Mouse (Mus musculus) frontal cortex, postnatal 36 days (tissue): ENCODE measurements at regions not wholly inside any gene's neighbourhood (a gene's known extent, or its start where the extent isn't known, plus 50 kb on each side); places are given as distances from the start of the nearest gene placed in this dataset.
A peak's percentile ranks its signal among the peaks of the same experiment; 100 is the strongest.
"Not testable (repeated sequence)": the region's sequence is repeated elsewhere in the genome, so short reads cannot be mapped to it uniquely, and the experiment has no call there.

Experiments
- DNase-seq, 2 experiments: peaks; one replicate each; pipeline ENCODE4 v3.0.0; 2022; ENCODE audit warnings: low spot score in 2 of 2

GRCm38 (mm10) chr1:5220668-5221408, 413.1 kb downstream of the Gm37988 start:
- no peak for DNase-seq

GRCm38 (mm10) chr1:5227866-5228265, 420.2 kb downstream of the Gm37988 start:
- no peak for DNase-seq

DNA sequence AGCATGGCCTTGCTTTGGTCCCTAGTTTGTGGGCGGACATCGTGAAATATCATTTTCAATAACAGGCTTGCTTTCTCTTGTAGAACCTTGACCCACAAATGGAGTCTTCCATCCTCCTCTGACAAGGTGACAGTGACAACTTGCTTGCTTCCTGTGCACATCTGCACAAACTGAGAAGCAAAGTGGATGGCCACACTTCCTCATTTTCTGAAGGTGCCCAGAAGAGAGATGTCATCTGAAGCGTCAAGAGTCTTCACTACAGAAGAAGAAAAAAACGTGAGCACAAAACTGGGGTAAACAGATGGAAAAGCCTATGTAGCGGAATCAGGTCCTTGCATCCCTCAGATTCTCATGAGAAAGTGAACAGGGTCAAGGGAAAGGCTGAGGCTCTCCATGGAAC, 423.5 kb downstream of the Gm37988 start:
- DNase-seq, result no peak

DNA sequence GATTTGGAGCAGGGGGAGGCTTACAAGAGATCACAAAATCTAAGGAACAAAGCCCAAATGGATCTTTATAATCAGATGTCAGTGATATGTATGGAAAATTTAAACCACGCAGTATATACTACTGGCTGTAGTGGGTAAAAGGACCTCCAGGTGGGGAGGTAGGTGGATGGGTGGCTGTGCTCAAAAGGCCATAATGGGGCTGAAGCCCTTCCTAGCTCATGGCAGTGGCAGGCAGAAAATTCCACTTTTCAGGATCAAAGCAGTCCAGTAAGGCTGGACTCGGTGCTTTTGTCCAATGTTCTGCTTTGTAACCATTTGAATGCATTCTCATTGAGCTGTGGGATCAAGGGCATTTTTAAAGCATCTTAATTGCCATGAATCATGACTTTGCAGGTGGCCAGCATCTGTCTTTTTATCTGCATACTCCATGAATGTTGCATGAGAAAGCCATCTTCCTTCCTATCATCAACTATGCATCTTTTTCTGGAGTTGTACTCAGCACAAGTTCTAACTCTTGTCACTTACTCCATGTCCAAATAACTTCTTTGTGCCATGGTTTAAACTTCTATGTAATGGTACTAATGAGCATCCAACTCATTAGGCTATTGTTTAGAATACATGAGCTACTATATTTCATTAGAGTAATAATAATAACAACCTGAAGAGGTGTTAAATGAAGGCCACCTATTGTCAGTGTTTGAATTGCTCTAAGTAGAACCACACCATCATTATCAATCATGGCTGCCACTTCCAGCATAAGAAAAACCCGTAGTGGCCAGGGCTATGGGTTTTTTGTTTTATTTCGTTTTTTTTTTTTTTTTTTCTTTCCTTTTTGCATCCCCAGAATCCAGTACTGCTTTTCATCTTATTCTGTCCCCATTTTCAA, 424.5 kb downstream of the Gm37988 start:
- no peak for DNase-seq

GRCm38 (mm10) chr1:5232847-5233245, 425.2 kb downstream of the Gm37988 start:
- DNase-seq, result no peak

GRCm38 (mm10) chr1:5243186-5243585, 435.5 kb downstream of the Gm37988 start:
- DNase-seq, result no peak

GRCm38 (mm10) chr1:5260874-5261273, 453.2 kb downstream of the Gm37988 start:
- not testable (repeated sequence) for DNase-seq

DNA sequence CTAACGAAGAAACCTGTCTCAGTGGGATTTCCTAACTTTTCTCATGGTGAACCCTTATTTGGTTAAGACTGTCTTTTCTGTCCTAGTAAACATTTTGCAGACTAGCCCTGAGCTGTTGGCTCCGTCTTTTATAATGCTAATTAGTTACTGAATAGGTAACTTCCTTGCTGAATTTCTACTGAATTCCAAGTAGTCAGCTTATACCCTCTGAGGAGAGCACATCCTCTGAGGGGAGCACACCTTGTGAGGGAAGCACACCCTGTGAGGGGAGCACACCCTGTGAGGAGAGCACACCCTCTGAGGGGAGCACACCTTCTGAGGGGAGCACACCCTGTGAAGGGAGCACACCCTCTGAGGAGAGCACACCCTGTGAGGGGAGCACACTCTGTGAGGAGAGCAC, 453.6 kb downstream of the Gm37988 start:
- DNase-seq, result not testable (repeated sequence)

DNA sequence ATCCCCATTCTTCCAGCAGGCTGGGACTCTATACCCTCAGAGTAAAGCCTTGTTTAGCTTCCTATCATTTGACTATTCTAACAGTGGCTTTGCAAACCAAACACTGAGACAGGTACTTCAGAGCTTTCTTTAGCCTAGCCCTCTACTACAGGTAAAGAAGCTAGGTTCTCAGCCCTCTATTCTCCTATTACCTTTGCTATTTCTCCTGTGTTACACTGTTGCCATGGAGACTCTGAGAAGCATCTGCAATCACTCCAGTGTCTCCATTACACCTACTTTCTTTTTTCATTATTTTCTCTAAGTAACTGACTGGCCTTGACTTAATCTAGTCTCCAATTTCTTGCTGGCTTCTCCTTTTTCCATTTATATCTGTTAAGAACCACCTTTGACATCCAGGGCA, 466.2 kb downstream of the Gm37988 start:
- no peak for DNase-seq

GRCm38 (mm10) chr1:5294570-5294969, 486.9 kb downstream of the Gm37988 start:
- no peak for DNase-seq

GRCm38 (mm10) chr1:5297627-5298026, 489.9 kb downstream of the Gm37988 start:
- peak in 1 of 2 experiments; percentile 14 for DNase-seq

- DNase-seq, result no peak
Observed at GRCm38 (mm10) chr1:5311656-5312055, 504.0 kb downstream of the Gm37988 start.

- DNase-seq, result peak in 1 of 2 experiments; percentile 66
Observed at GRCm38 (mm10) chr1:5315839-5316238, 508.1 kb downstream of the Gm37988 start.

GRCm38 (mm10) chr1:5317088-5317487, 509.4 kb downstream of the Gm37988 start:
- no peak for DNase-seq

DNA sequence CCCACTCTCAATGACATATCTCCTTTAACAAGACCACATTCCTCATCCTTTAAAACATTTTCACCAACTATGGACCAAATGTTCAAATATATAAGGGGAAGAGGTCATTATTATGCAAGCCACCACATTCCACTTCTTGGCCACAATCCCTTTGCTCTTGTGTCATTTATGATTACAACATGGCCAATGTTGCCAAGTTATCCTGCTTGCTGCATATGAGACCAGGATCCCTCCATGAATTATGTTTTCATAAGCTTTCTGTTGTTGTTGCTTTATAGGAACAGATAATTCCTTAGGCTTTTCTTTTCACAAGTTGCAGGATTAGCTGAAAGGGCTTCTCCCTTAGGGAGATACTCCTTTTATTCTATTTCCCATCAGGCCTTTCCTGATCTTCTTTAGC, 518.6 kb downstream of the Gm37988 start:
- DNase-seq, result no peak
